Mouse (Mus musculus) midbrain, postnatal 0 days (tissue): Measurements from ENCODE around the gene Nkain1. TPM values are rescaled to one million over a fixed set of nuclear protein-coding genes. Genes with fewer than 3 reads are reported as not detected.

ENCODE experiments used
- ATAC-seq: fragments of 200-750 bp; cut with Nextera tagmentation; 2 replicates; pipeline ENCODE4 v1.8.0; 2017; ENCODE audit warnings: moderate number of reproducible peaks, mild to moderate bottlenecking, moderate TSS enrichment, moderate library complexity; ENCODE audit not compliant: low FRiP score
- DNase-seq: peaks from one replicate; pipeline ENCODE4 v3.0.0-alpha.2; 2015; ENCODE audit warnings: low spot score
- H3K27ac ChIP-seq: fragments of 300-500 bp; sonication (generic); 2 replicates; pipeline ENCODE4 v1.5.1; 2014; ENCODE audit warnings: low read depth, mild to moderate bottlenecking, low read length, mixed read lengths
- H3K27me3 ChIP-seq: fragments of 300-500 bp; sonication (generic); 2 replicates; pipeline ENCODE4 v1.6.1; 2014; ENCODE audit warnings: low read length, control low read depth, mixed read lengths; ENCODE audit not compliant: insufficient read depth
- H3K36me3 ChIP-seq: fragments of 300-500 bp; sonication (generic); 2 replicates; pipeline ENCODE4 v1.6.1; 2014; ENCODE audit warnings: low read length, control low read depth, mixed read lengths; ENCODE audit not compliant: insufficient read depth
- H3K4me1 ChIP-seq: fragments of 300-500 bp; sonication (generic); 2 replicates; pipeline ENCODE4 v1.6.1; 2014; ENCODE audit warnings: mild to moderate bottlenecking, control low read depth, antibody characterized with exemption, low read length, mixed read lengths; ENCODE audit not compliant: insufficient read depth
- H3K4me2 ChIP-seq: fragments of 300-500 bp; sonication (generic); 2 replicates; pipeline ENCODE4 v1.6.1; 2014; ENCODE audit warnings: low read depth, mild to moderate bottlenecking, low read length, mixed read lengths; ENCODE audit not compliant: poor library complexity, severe bottlenecking
- H3K4me3 ChIP-seq: fragments of 300-500 bp; sonication (generic); 2 replicates; pipeline ENCODE4 v1.5.1; 2014; ENCODE audit warnings: low read depth, mild to moderate bottlenecking, low read length, moderate library complexity
- H3K9ac ChIP-seq: fragments of 300-500 bp; sonication (generic); replicated peaks from 2 replicates; pipeline ENCODE4 v1.6.1; 2014; ENCODE audit warnings: mild to moderate bottlenecking, low read length, moderate library complexity, mixed read lengths; ENCODE audit not compliant: poor library complexity, severe bottlenecking
- H3K9me3 ChIP-seq: fragments of 300-500 bp; sonication (generic); 2 replicates; pipeline ENCODE4 v1.6.1; 2016; ENCODE audit warnings: low read length, control low read depth
- CTCF ChIP-seq: IDR thresholded peaks from 2 replicates; pipeline ENCODE4 v1.5.1; 2016; ENCODE audit warnings: antibody characterized with exemption, mild to moderate bottlenecking
- WGBS: fragments of 180-500 bp; shearing (Covaris S2); extraction: QIAGEN DNeasy Blood & Tissue Kit; methylation state at CpG from one replicate; pipeline ENCODE4 v1.1.7; 2014; 5-methylcytosine and 5-hydroxymethylcytosine counted together
- polyA plus RNA-seq: library from polyadenylated mRNA; unstranded; fragments of >200 nt; fragmentation: Nextera tagmentation; extraction: Ambion mirVana; gene quantifications from 2 replicates; pipeline ENCODE4 v1.2.1, GENCODE M21; 2015
- total RNA-seq: library from RNA; depleted of rRNA; stranded (reverse); fragments of >200 nt; gene quantifications from 2 replicates; pipeline ENCODE4 v1.2.3, GENCODE M21; 2014

The Nkain1 gene
- total and polyA plus RNA-seq, 2 experiments from 2014 or later = 10.2 to 267 TPM

DNA sequence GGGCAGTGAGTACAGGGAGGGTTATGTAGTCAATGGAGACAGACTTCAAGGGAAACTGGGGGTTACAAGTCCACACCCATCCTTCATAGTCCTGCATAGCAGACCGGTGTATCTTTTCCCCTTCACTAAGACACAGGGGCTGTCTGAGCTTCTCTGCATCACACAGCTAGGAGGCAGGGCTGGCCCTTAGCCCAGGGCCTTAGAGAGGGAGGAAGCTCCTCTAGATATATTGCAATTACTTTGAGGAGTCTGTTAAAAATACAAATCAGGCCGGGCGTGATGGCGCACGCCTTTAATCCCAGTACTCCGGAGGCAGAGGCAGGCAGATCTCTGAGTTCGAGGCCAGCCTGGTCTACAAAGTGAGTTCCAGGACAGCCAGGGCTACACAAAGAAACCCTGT lies 36.6 kb downstream of the Nkain1 start:
- no peak for DNase-seq
- H3K4me2 ChIP-seq = no peak overlapping the region
- H3K27me3 ChIP-seq = no peaks in the 10 kb centered on the region
- H3K4me1 ChIP-seq = no peaks in the 10 kb centered on the region
- no peak overlapping the region for H3K4me3 ChIP-seq
- no peak for TF ChIP-seq CTCF
- H3K9me3 ChIP-seq = no peaks in the 10 kb centered on the region
- no peak for ATAC-seq
- WGBS = 97% methylated on average over 7 of the region's 7 CpGs
- no peaks in the 10 kb centered on the region for H3K36me3 ChIP-seq
- no peak overlapping the region for H3K27ac ChIP-seq
- H3K9ac ChIP-seq = no peak overlapping the region

- H3K27ac ChIP-seq = no peak overlapping the region
- 0 out of 2 replicates have a peak, but pooled peaks cover 3% of the 10 kb centered on the region for H3K36me3 ChIP-seq
- ATAC-seq (no peak), DNase-seq (no peak)
- no peak overlapping the region for H3K4me3 ChIP-seq
- H3K27me3 ChIP-seq = no peaks in the 10 kb centered on the region
- H3K4me2 ChIP-seq = no peak overlapping the region
- no peak overlapping the region for H3K9ac ChIP-seq
- TF ChIP-seq CTCF = peak; percentile 57
- no peaks in the 10 kb centered on the region for H3K4me1 ChIP-seq
- WGBS = 43% methylated on average over 1 of the region's 1 CpGs
- H3K9me3 ChIP-seq = no peaks in the 10 kb centered on the region
These were observed 38.2 kb downstream of the Nkain1 start for GRCm38 (mm10) chr4:130535789-130536188.

DNA sequence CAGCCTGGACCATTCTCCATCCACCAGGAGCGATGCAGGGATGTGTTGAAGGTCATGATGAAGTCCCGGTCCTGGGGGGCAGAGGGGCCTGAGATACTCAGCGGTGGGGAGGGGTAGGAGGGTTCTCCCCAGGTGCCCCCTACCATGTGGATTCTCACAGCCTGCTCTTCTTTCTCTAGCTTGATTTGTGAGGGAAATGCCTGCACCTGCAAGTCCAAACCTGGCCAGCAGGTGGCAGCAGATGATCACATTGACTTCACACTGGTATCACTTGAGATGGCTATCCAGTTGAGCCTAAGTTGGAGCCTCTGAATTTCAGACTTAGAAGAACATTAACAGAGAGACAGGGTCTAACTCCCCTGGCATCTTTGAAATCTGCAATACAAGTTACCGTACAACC lies 40.0 kb downstream of the Nkain1 start:
- H3K4me1 ChIP-seq = no peaks in the 10 kb centered on the region
- H3K27me3 ChIP-seq = no peaks in the 10 kb centered on the region
- H3K27ac ChIP-seq = no peak overlapping the region
- WGBS = 41% methylated on average over 4 of the region's 4 CpGs
- ATAC-seq = 0 out of 2 replicates have a peak, but pooled peaks have one; percentile 7
- H3K4me3 ChIP-seq = no peak overlapping the region
- peak; percentile 97 for TF ChIP-seq CTCF
- no peaks in the 10 kb centered on the region for H3K9me3 ChIP-seq
- H3K9ac ChIP-seq = no peak overlapping the region
- peak; percentile 87 for DNase-seq
- H3K4me2 ChIP-seq = no peak overlapping the region
- H3K36me3 ChIP-seq = peaks cover 12% of the 10 kb centered on the region

DNA sequence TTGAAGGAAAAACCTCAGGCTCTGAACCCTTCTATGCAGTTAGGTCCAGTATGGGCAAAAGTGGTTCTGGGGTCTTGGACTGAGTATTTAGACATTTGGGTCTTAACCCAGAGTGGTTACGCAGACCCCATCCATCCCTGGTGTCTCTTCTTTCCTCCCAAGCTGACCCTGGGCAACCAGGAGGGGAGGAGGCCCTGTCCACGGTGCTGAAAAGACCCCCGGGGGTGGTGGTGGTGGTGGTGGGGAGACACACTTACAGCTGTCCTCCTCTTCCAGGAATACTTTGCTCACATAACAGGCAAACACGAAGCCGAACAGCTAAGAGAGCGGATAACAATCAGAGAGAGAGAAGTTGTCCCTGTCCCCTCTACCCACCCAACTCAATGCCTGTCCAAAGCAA lies 41.6 kb downstream of the Nkain1 start:
- ATAC-seq = no peak

DNA sequence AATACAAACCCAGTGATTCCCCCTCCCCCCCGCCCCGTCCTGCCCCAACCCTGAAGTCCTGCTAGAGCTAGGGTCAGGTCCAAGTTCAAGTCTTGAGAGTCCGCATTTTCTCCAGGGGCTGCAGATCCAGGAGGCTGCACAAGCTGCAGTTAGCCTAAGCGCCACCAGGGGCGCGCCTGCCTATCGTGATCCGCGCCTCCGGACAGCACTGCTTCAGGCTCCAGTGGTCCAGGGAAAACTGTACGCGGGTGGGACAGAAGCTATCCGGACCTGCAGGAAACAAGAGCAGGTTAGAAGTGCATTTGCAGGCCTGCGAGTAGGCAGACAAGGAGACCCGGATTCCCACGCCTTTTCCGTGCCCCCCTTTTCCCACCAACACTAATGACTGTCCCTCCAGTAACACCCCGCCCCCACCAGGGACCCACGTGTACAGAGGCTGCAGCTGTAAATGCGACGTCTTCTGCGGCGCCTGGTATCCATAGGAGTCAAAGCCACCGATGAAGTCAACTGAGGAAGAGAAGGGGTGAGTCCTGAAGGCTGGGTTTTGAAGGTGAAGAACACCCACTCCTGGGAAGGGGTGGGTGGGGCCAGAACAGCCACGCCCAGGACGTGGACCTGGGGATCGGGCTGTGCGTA lies 42.2 kb downstream of the Nkain1 start:
- 24% methylated on average over 28 of the region's 28 CpGs for WGBS
- Histone ChIP-seq H3K27ac (no peak overlapping the region), H3K9me3 (no peaks in the 10 kb centered on the region)

More for the DNA sequence above, 41.6 kb downstream of the Nkain1 start:
- Histone ChIP-seq H3K9ac (no peak overlapping the region), H3K4me2 (no peak overlapping the region), H3K9me3 (no peaks in the 10 kb centered on the region), H3K36me3 (peaks cover 12% of the 10 kb centered on the region), H3K4me3 (no peak overlapping the region), H3K27ac (no peak overlapping the region), H3K4me1 (no peaks in the 10 kb centered on the region), H3K27me3 (no peaks in the 10 kb centered on the region)
- WGBS = 62% methylated on average over 6 of the region's 6 CpGs
- TF ChIP-seq CTCF = no peak
- no peak for DNase-seq

GRCm38 (mm10) chr4:130527804-130528203 lies 46.2 kb downstream of the Nkain1 start:
- WGBS = 85% methylated on average over 1 of the region's 1 CpGs
- Histone ChIP-seq H3K4me3 (no peak overlapping the region), H3K9ac (no peak overlapping the region), H3K4me2 (no peak overlapping the region), H3K27me3 (no peaks in the 10 kb centered on the region), H3K27ac (no peak overlapping the region), H3K36me3 (peaks cover 12% of the 10 kb centered on the region), H3K9me3 (no peaks in the 10 kb centered on the region), H3K4me1 (no peaks in the 10 kb centered on the region)
- TF ChIP-seq CTCF = no peak
- ATAC-seq (no peak), DNase-seq (no peak)

More for the DNA sequence above, 42.2 kb downstream of the Nkain1 start:
- peak; percentile 84 for TF ChIP-seq CTCF
- Histone ChIP-seq H3K36me3 (peaks cover 12% of the 10 kb centered on the region), H3K4me2 (peak overlapping the region; percentile 32), H3K27me3 (no peaks in the 10 kb centered on the region), H3K4me3 (no peak overlapping the region), H3K9ac (no peak overlapping the region), H3K4me1 (no peaks in the 10 kb centered on the region)
- ATAC-seq (peak; percentile 53), DNase-seq (peak; percentile 76)
